Mouse (Mus musculus): ENCODE measurements around the gene Psmb11. TPM values are rescaled to one million over a fixed set of nuclear protein-coding genes. Genes with fewer than 3 reads are reported as not detected.

Psmb11 gene
- polyA plus RNA-seq, 1 experiment from 2014 or later = 82.4 TPM

MicroRNA genes within 50 kb of the gene (microRNA counts, 519-probe panel; counts per million panel counts)
- microRNA mmu-miR-686 = 473 counts per million, percentile 71 among the panel's probes with 10 or more counts

Small RNA genes within 50 kb of the gene (microRNA-seq; reads per million reads assigned to microRNA genes)
- gene Mir686 (ENCODE audit: borderline number of aligned reads) (not detected), gene Mir6948 (ENCODE audit: borderline number of aligned reads) (not detected)

Other genes starting within 250 kb of the Psmb11 start
- 6.5 and 8.1 TPM in 2 replicates for gene Slc7a7, start 203.7 kb upstream of the Psmb11 start, polyA plus RNA-seq (2015; fragmentation: Nextera tagmentation; extraction: Ambion mirVana)
- 297 and 318 TPM in 2 replicates for gene Mrpl52, start 194.5 kb upstream of the Psmb11 start, polyA plus RNA-seq (2015; fragmentation: Nextera tagmentation; extraction: Ambion mirVana)
- gene Mmp14, start 189.8 kb upstream of the Psmb11 start, polyA plus RNA-seq (2015; fragmentation: Nextera tagmentation; extraction: Ambion mirVana) = 35.6 and 36.1 TPM in 2 replicates
- 88.3 and 93.7 TPM in 2 replicates for gene Lrp10, start 157.3 kb upstream of the Psmb11 start, polyA plus RNA-seq (2015; fragmentation: Nextera tagmentation; extraction: Ambion mirVana)
- gene Rem2, start 145.3 kb upstream of the Psmb11 start, polyA plus RNA-seq (2015; fragmentation: Nextera tagmentation; extraction: Ambion mirVana) = 1.1 and 2.1 TPM in 2 replicates
- 62.9 and 64.6 TPM in 2 replicates for gene Prmt5, start 103.9 kb upstream of the Psmb11 start, polyA plus RNA-seq (2015; fragmentation: Nextera tagmentation; extraction: Ambion mirVana)
- 111 and 113 TPM in 2 replicates for gene Haus4, start 66.8 kb upstream of the Psmb11 start, polyA plus RNA-seq (2015; fragmentation: Nextera tagmentation; extraction: Ambion mirVana)
- 11.9 and 14.9 TPM in 2 replicates for gene Ajuba, start 43.9 kb upstream of the Psmb11 start, polyA plus RNA-seq (2015; fragmentation: Nextera tagmentation; extraction: Ambion mirVana)
- gene 4931414P19Rik, start 15.4 kb upstream of the Psmb11 start, polyA plus RNA-seq (2015; fragmentation: Nextera tagmentation; extraction: Ambion mirVana) = 4.7 and 5.0 TPM in 2 replicates
- gene Psmb5, start 3.4 kb upstream of the Psmb11 start, polyA plus RNA-seq (2015; fragmentation: Nextera tagmentation; extraction: Ambion mirVana) = 387 and 424 TPM in 2 replicates
- not detected in 2 replicates for gene Gm17606, start 19.5 kb downstream of the Psmb11 start, polyA plus RNA-seq (2015; fragmentation: Nextera tagmentation; extraction: Ambion mirVana)
- 5.2 and 5.4 TPM in 2 replicates for gene Cdh24, start 19.9 kb downstream of the Psmb11 start, polyA plus RNA-seq (2015; fragmentation: Nextera tagmentation; extraction: Ambion mirVana)
- 101 TPM in 2 replicates for gene 1700123O20Rik, start 64.8 kb downstream of the Psmb11 start, polyA plus RNA-seq (2015; fragmentation: Nextera tagmentation; extraction: Ambion mirVana)
- gene Acin1, start 65.5 kb downstream of the Psmb11 start, polyA plus RNA-seq (2015; fragmentation: Nextera tagmentation; extraction: Ambion mirVana) = 137 and 173 TPM in 2 replicates
- 0.09 and 0.18 TPM in 2 replicates for gene Gm29776, start 77.4 kb downstream of the Psmb11 start, polyA plus RNA-seq (2015; fragmentation: Nextera tagmentation; extraction: Ambion mirVana)
- gene Cebpe, start 90.7 kb downstream of the Psmb11 start, polyA plus RNA-seq (2015; fragmentation: Nextera tagmentation; extraction: Ambion mirVana) = not detected in 2 replicates
- 0.94 and 1.2 TPM in 2 replicates for gene Slc7a8, start 160.5 kb downstream of the Psmb11 start, polyA plus RNA-seq (2015; fragmentation: Nextera tagmentation; extraction: Ambion mirVana)
- gene Rnf212b, start 192.7 kb downstream of the Psmb11 start, polyA plus RNA-seq (2015; fragmentation: Nextera tagmentation; extraction: Ambion mirVana) = not detected in 2 replicates
- gene Homez, start 249.5 kb downstream of the Psmb11 start, polyA plus RNA-seq (2015; fragmentation: Nextera tagmentation; extraction: Ambion mirVana) = 7.2 and 8.8 TPM in 2 replicates